Mouse (Mus musculus) cerebellum, adult 2 months (tissue): ENCODE measurements around the gene Xrn2.

Experiments used
- CTCF ChIP-seq: fragments of 200-500 bp; IDR thresholded peaks from 2 replicates; pipeline ENCODE4 v1.5.1; 2011; ENCODE audit warnings: low read depth, mild to moderate bottlenecking, control low read depth, low read length, moderate library complexity, borderline replicate concordance; ENCODE audit not compliant: insufficient read depth
- POLR2A ChIP-seq: fragments of 200-500 bp; IDR thresholded peaks from 2 replicates; pipeline ENCODE4 v1.6.1; 2011; ENCODE audit warnings: low read length, control low read depth, borderline replicate concordance; ENCODE audit not compliant: insufficient read depth

DNA sequence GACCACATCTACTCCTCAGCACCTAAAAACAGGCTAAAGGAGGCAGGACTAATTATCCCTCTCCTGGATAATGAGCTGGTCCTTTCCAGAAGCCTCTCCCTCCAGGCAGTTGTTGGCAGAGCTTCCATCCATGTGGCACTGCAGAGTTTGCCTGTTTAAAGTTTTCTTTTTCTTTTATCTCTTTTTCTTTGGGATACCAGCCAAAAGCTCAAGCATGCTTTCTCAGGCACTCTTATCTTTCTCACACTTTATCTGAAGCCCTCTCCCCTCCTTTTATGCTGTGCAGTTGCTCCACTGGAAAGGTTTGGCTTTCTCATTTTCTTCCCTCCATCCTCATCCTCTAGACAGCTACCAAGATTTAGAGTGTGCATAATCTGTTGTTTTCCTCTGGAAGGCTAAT lies 26.4 kb upstream of the Xrn2 start:
- TF ChIP-seq CTCF (no peak), POLR2A (no peak)
